Mouse (Mus musculus): ENCODE results near the gene Atxn1. TPM values are rescaled to one million over a fixed set of nuclear protein-coding genes. Genes with fewer than 3 reads are reported as not detected.

Atxn1 gene
- polyA plus RNA-seq, 1 experiment: 34.9 TPM

DNA sequence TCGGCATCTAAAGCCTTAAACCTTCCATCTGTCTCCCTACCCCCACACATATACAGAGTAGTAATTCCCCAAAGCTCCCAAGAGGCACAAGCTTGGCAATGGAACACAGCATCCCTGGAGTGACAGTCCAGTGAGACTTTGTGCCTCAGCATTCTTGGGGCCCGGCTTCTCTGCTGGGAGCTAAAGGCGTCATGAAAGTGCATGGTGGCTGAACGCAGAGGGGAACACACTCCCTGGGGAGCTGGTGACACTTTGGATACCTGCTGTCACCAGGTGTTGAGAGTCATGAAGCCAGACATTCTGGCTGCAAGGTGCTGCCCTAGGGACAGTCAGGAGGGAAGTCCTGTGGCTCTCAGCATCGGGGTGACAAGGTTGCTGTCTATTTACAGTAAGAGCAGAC, 324.4 kb downstream of the Atxn1 start:
- no peak overlapping the region for H3K4me3 ChIP-seq (ENCODE audit: low read depth, low read length)
- no peaks in the 10 kb centered on the region for H3K36me3 ChIP-seq (ENCODE audit: control insufficient read depth, insufficient read depth, low read length)
- H3K27ac ChIP-seq (ENCODE audit: insufficient read depth, low read depth, low read length): no peak overlapping the region
- 73% methylated on average over 5 of the region's 5 CpGs for WGBS
- TF ChIP-seq CTCF (IDR thresholded peaks at IDR 0.05; ENCODE audit: extremely low read depth, insufficient read length, insufficient replicate concordance, low read depth, low read length): no peak
- no peak for TF ChIP-seq POLR2A (IDR thresholded peaks at IDR 0.05; ENCODE audit: low read depth, low read length)
- H3K4me1 ChIP-seq (ENCODE audit: control insufficient read depth, insufficient read depth, insufficient read length, low read length): no peaks in the 10 kb centered on the region
- H3K27me3 ChIP-seq (ENCODE audit: control insufficient read depth, insufficient read depth, low read length): no peaks in the 10 kb centered on the region

DNA sequence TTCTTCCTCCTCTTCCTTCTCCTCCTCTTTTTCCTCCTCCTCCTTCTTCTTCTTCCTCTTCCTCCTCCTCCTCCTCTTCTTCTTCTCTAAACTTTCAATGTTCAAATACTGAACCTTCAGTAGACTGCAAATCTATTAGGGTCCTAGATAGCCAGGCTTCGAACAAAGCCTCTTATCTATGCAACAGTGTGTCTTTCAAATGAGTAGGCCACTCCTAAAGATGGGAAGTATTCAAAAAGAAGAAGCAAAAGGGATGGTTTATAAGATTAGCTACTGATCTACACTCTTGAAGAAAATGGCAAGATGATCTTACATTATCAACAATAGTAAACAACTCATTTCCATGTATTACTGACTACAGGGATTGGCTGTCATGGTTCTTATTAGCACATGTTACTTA, 326.5 kb downstream of the Atxn1 start:
- no peak overlapping the region for H3K4me3 ChIP-seq (ENCODE audit: low read depth, low read length)
- no peaks in the 10 kb centered on the region for H3K4me1 ChIP-seq (ENCODE audit: control insufficient read depth, insufficient read depth, insufficient read length, low read length)
- no peak overlapping the region for H3K27ac ChIP-seq (ENCODE audit: insufficient read depth, low read depth, low read length)
- TF ChIP-seq POLR2A (IDR thresholded peaks at IDR 0.05; ENCODE audit: low read depth, low read length): no peak
- no peak for TF ChIP-seq CTCF (IDR thresholded peaks at IDR 0.05; ENCODE audit: extremely low read depth, insufficient read length, insufficient replicate concordance, low read depth, low read length)
- no peaks in the 10 kb centered on the region for H3K27me3 ChIP-seq (ENCODE audit: control insufficient read depth, insufficient read depth, low read length)
- 85% methylated on average over 1 of the region's 1 CpGs for WGBS
- no peaks in the 10 kb centered on the region for H3K36me3 ChIP-seq (ENCODE audit: control insufficient read depth, insufficient read depth, low read length)

DNA sequence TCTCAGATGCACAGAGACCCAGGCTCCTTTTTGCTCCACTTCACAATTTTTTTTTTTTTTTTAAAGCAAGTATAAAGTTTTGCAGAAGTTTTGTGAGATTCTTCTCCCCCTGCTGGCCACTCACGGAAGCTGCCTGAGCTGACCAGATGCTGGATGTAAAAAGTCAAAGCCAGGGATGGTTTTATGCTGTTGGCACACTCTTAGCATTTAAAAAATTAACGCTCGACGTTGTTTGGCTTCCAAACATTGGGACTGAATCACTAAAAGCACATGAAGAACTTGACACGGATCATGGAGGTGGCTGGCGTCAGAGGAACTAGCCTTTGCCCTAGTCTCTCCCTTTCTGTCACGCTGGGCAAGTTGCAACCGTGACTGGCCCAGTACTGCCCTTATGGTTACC, 327.5 kb downstream of the Atxn1 start:
- no peaks in the 10 kb centered on the region for H3K27me3 ChIP-seq (ENCODE audit: control insufficient read depth, insufficient read depth, low read length)
- H3K36me3 ChIP-seq (ENCODE audit: control insufficient read depth, insufficient read depth, low read length): no peaks in the 10 kb centered on the region
- H3K4me1 ChIP-seq (ENCODE audit: control insufficient read depth, insufficient read depth, insufficient read length, low read length): no peaks in the 10 kb centered on the region
- no peak overlapping the region for H3K4me3 ChIP-seq (ENCODE audit: low read depth, low read length)
- WGBS: 48% methylated on average over 8 of the region's 8 CpGs
- peak; percentile 68; the same call in 1 of the 2 replicates for TF ChIP-seq CTCF (IDR thresholded peaks at IDR 0.05; ENCODE audit: extremely low read depth, insufficient read length, insufficient replicate concordance, low read depth, low read length)
- TF ChIP-seq POLR2A (IDR thresholded peaks at IDR 0.05; ENCODE audit: low read depth, low read length): no peak
- H3K27ac ChIP-seq (ENCODE audit: insufficient read depth, low read depth, low read length): no peak overlapping the region

DNA sequence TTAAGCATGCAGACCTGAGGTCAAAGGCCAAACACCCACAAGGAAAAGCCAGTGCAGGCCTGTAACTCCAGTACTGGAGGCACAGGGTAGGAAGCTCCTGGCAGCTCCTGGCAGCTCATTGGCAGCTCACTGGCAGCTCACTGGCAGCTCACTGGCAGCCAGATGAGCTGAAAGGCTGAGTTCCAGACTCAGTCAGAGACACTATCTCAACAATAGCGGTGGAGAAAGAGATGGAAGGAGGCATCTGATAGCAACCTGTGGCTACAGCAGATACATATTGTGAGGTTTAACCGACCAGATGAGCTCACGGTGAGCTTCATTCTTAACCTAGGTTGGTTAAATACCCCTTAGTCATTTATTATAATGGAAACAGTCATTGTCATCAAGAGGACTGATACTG, 328.4 kb downstream of the Atxn1 start:
- H3K4me3 ChIP-seq (ENCODE audit: low read depth, low read length): no peak overlapping the region
- no peaks in the 10 kb centered on the region for H3K4me1 ChIP-seq (ENCODE audit: control insufficient read depth, insufficient read depth, insufficient read length, low read length)
- TF ChIP-seq POLR2A (IDR thresholded peaks at IDR 0.05; ENCODE audit: low read depth, low read length) (no peak), CTCF (IDR thresholded peaks at IDR 0.05; ENCODE audit: extremely low read depth, insufficient read length, insufficient replicate concordance, low read depth, low read length) (no peak)
- WGBS: 88% methylated on average over 3 of the region's 3 CpGs
- H3K27ac ChIP-seq (ENCODE audit: insufficient read depth, low read depth, low read length): no peak overlapping the region
- no peaks in the 10 kb centered on the region for H3K27me3 ChIP-seq (ENCODE audit: control insufficient read depth, insufficient read depth, low read length)
- H3K36me3 ChIP-seq (ENCODE audit: control insufficient read depth, insufficient read depth, low read length): no peaks in the 10 kb centered on the region

DNA sequence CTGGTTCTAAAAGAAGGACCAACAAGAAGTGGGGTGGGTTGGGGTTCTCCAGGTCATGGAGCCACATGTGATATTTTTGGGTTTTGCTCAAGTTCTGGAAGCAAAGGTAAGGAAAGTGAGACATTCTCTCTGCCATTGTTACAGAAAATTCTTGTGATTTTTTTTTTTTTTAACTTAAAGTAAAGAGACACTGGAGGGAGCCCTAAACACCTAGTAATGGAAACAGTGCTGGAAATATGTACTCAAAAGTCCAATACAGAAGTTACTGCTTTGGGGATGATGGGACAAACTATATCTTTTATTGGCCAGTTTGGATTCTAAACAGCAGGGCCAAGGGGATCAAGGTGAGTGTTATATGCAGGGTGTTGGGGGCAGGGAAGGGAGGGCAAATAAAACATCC, 330.9 kb downstream of the Atxn1 start:
- TF ChIP-seq POLR2A (IDR thresholded peaks at IDR 0.05; ENCODE audit: low read depth, low read length) (no peak), CTCF (IDR thresholded peaks at IDR 0.05; ENCODE audit: extremely low read depth, insufficient read length, insufficient replicate concordance, low read depth, low read length) (no peak)
- Histone ChIP-seq H3K27ac (ENCODE audit: insufficient read depth, low read depth, low read length) (no peak overlapping the region), H3K36me3 (ENCODE audit: control insufficient read depth, insufficient read depth, low read length) (no peaks in the 10 kb centered on the region)

DNA sequence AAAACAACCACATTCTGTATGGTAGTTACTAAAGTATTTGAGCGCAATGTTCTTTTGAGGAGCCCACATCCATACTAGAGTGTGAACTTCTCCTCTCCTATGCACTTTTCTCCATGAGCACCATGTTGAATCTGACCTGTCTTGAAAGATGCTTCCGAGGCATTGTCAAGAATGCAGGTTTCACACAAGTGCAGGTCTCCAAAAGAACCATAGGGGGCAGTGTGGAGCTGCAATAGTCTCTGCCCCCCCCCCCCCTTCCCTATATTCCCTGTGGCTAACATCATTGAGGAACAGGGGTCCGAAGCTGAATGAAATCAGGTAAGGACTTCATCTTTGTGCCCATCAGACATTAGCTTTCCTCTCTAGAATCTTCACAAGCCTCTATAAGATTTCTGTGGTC, 332.7 kb downstream of the Atxn1 start:
- TF ChIP-seq CTCF (IDR thresholded peaks at IDR 0.05; ENCODE audit: extremely low read depth, insufficient read length, insufficient replicate concordance, low read depth, low read length): peak; percentile 41; the same call in 1 of the 2 replicates
- no peak for TF ChIP-seq POLR2A (IDR thresholded peaks at IDR 0.05; ENCODE audit: low read depth, low read length)
- H3K4me3 ChIP-seq (ENCODE audit: low read depth, low read length): no peak overlapping the region
- WGBS: 88% methylated on average over 3 of the region's 3 CpGs
- no peaks in the 10 kb centered on the region for H3K36me3 ChIP-seq (ENCODE audit: control insufficient read depth, insufficient read depth, low read length)
- no peaks in the 10 kb centered on the region for H3K4me1 ChIP-seq (ENCODE audit: control insufficient read depth, insufficient read depth, insufficient read length, low read length)
- no peaks in the 10 kb centered on the region for H3K27me3 ChIP-seq (ENCODE audit: control insufficient read depth, insufficient read depth, low read length)
- H3K27ac ChIP-seq (ENCODE audit: insufficient read depth, low read depth, low read length): no peak overlapping the region

More for the DNA sequence above, 330.9 kb downstream of the Atxn1 start:
- Histone ChIP-seq H3K27me3 (ENCODE audit: control insufficient read depth, insufficient read depth, low read length) (no peaks in the 10 kb centered on the region), H3K4me3 (ENCODE audit: low read depth, low read length) (no peak overlapping the region), H3K4me1 (ENCODE audit: control insufficient read depth, insufficient read depth, insufficient read length, low read length) (no peaks in the 10 kb centered on the region)

DNA sequence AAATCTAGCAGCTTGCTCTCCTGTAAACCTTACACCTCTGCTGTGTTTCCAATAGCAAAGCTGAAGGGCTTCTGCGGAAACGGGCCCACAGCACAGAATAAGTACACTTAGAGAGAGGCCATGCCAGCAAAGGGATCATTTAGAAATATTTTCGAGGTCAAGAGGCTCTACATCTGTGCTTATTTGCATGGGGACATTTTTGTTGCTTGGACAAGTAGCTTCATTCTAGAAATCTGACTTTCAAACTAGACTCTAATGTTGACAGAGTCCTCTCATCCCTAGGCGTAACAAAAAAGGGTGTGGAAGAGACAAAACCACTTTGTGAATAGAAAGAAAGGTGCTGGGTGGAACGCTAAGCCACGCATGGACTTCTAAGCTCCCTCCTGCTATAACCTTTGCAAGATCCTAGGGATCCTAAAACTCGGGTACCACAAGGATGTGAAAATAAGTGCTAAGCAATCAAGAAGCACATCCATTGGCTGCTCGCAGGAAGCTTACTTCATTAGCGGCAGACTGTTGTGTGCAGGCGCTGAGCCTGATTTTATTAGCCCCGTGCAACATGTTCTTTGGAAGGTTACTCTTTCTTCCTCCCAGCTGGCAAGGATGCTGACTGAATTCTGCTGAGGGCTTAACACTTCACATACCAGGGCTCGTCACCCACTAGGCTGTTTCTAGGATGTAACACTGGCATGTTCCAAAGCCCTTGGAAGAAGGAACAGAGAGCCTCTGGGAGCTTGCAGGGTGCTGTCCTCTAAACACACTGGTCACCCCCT, 334.1 kb downstream of the Atxn1 start:
- no peak for TF ChIP-seq POLR2A (IDR thresholded peaks at IDR 0.05; ENCODE audit: low read depth, low read length)
- no peak for TF ChIP-seq CTCF (IDR thresholded peaks at IDR 0.05; ENCODE audit: extremely low read depth, insufficient read length, insufficient replicate concordance, low read depth, low read length)
- Histone ChIP-seq H3K4me3 (ENCODE audit: low read depth, low read length) (no peak overlapping the region), H3K27ac (ENCODE audit: insufficient read depth, low read depth, low read length) (no peak overlapping the region), H3K27me3 (ENCODE audit: control insufficient read depth, insufficient read depth, low read length) (no peaks in the 10 kb centered on the region), H3K4me1 (ENCODE audit: control insufficient read depth, insufficient read depth, insufficient read length, low read length) (no peaks in the 10 kb centered on the region), H3K36me3 (ENCODE audit: control insufficient read depth, insufficient read depth, low read length) (no peaks in the 10 kb centered on the region)
- 78% methylated on average over 12 of the region's 12 CpGs for WGBS
